Mouse (Mus musculus) brain, adult 2 months (tissue): ENCODE data around the gene Prrt1.

Experiments
- DNase-seq: peaks from one replicate; pipeline ENCODE4 v3.0.0; 2011; ENCODE audit warnings: low read depth, low spot score

Gene Prrt1

GRCm38 (mm10) chr17:34629221-34629751, at the start of gene Prrt1:
Gene Prrt1 (plus strand): TSS chr17:34629533.
- DNase-seq: peak; percentile 95

GRCm38 (mm10) chr17:34582528-34582927, 46.8 kb upstream of the Prrt1 start:
- no peak for DNase-seq

GRCm38 (mm10) chr17:34583397-34583796, 45.9 kb upstream of the Prrt1 start:
- no peak for DNase-seq

- no peak for DNase-seq
These were observed 45.5 kb upstream of the Prrt1 start for GRCm38 (mm10) chr17:34583819-34584218.

GRCm38 (mm10) chr17:34585121-34585520, 44.2 kb upstream of the Prrt1 start:
- peak; percentile 52 for DNase-seq

GRCm38 (mm10) chr17:34585877-34586771, 43.2 kb upstream of the Prrt1 start:
- peak; percentile 17 for DNase-seq

GRCm38 (mm10) chr17:34586796-34587422, 42.4 kb upstream of the Prrt1 start:
- peak; percentile 92 for DNase-seq

GRCm38 (mm10) chr17:34587423-34587811, 41.9 kb upstream of the Prrt1 start:
- peak; percentile 98 for DNase-seq

- DNase-seq: no peak
These were observed 41.5 kb upstream of the Prrt1 start for GRCm38 (mm10) chr17:34587814-34588213.

GRCm38 (mm10) chr17:34588767-34589166, 40.6 kb upstream of the Prrt1 start:
- no peak for DNase-seq

GRCm38 (mm10) chr17:34589206-34589605, 40.1 kb upstream of the Prrt1 start:
- DNase-seq: no peak

GRCm38 (mm10) chr17:34589681-34590101, 39.6 kb upstream of the Prrt1 start, which contains the start of gene Gpsm3:
Gene Gpsm3 (plus strand): TSS chr17:34589806.
- no peak for DNase-seq

GRCm38 (mm10) chr17:34590154-34590987, 39.0 kb upstream of the Prrt1 start:
- DNase-seq: no peak

- peak; percentile 20 for DNase-seq
These were observed 38.0 kb upstream of the Prrt1 start, which contains the start of gene Pbx2 for GRCm38 (mm10) chr17:34591029-34591993. Gene Pbx2 (plus strand): TSS chr17:34591266.

GRCm38 (mm10) chr17:34591994-34592375, 37.3 kb upstream of the Prrt1 start:
- peak; percentile 95 for DNase-seq

- peak; percentile 76 for DNase-seq
These were observed 36.5 kb upstream of the Prrt1 start for GRCm38 (mm10) chr17:34592581-34593549.

- no peak for DNase-seq
These were observed 35.4 kb upstream of the Prrt1 start for GRCm38 (mm10) chr17:34593752-34594525.

- DNase-seq: no peak
These were observed 33.2 kb upstream of the Prrt1 start for GRCm38 (mm10) chr17:34596098-34596497.
